7 mouse cellular contexts compared by ENCODE assay signal in the genomic region with DNA sequence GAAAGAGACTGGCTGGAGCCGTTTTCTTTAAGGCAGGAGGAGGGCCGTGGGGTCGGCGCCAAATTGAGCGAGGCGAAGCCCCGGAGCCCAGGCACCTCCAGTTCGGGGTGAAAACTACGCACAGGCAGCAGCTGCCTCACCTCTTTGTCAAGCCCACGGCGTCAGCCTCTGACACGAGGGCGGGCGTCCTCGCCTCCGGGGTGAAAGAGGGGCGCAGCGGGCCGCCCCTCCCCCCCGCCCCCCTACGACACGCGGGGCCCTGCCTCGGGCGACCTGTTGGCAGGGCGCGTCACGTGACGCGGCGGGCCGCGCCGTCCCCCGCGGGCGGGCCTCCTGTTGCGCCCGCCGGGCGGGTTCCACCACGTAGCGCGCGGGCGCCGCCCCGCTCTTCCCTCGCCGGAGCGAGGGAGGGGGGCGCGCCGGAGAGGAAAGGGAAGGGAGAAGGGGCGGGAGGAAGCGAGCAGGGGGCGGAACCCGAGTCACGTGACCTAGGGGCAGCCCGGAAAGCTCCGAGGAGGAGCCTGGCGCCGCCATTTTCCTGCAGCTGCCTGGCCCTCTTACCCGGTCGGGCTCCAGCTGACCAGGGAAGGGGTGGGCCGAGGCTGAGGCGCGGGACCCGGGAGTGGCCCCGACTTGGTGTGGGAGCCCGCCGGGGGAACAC. TPM values are rescaled to one million over a fixed set of nuclear protein-coding genes. Genes with fewer than 3 reads are reported as not detected.
DNase-seq lines count a peak whose midpoint lies in the region; ATAC-seq lines count a peak whose summit lies in the region.

A gene (plus strand): TSS at position 482 of the 661 bp plus-strand sequence.

- H3K9ac ChIP-seq in intestine, embryonic 15.5 days = peak within 1 kb of the TSS; percentile 99

- intact Hi-C loops in gastrocnemius, postnatal 36 days (cut with DNase I) = loop anchor here (5.0 kb wide), 2 partner anchors 73 to 103 kb away; no protein-coding TSS in a partner anchor
- intact Hi-C loops in left cerebral cortex, postnatal 25 days (cut with DNase I) = loop anchor here (2.0 to 5.0 kb wide), 3 partner anchors 61 to 313 kb away; a partner anchor contains a TSS

- H3K27ac ChIP-seq in intestine, embryonic 15.5 days = peak within 1 kb of the TSS; percentile 99
- H3K27ac ChIP-seq in midbrain, embryonic 10.5 days (replicated peaks) = peak within 1 kb of the TSS; percentile 99

- peak within 1 kb of the TSS; percentile 85 for H3K4me3 ChIP-seq in intestine, embryonic 15.5 days (replicated peaks)
- H3K4me3 ChIP-seq in midbrain, embryonic 10.5 days = peak within 1 kb of the TSS; percentile 98

- H3K4me1 ChIP-seq in intestine, embryonic 15.5 days (replicated peaks) = peaks cover 2% of the 10 kb centered on the region; the same call in 1 of the 2 replicates
- H3K4me1 ChIP-seq in midbrain, embryonic 10.5 days = peaks cover 22% of the 10 kb centered on the region

- peak; percentile 95 for ATAC-seq in intestine, embryonic 15.5 days

- DNase-seq in adrenal gland, adult 18-20 months (ENCODE audit: low spot score in 2 of 2) = peak; percentile 97
- peak; percentile 98 for DNase-seq in embryo, embryonic 11 days
- peak; percentile 97 to 98 for DNase-seq in gastrocnemius, postnatal 36 days
- peak; percentile 95 to 98 for DNase-seq in left cerebral cortex, postnatal 25 days (ENCODE audit: low spot score in 2 of 2)
- DNase-seq in midbrain, embryonic 10.5 days (ENCODE audit: low spot score) = peak; percentile 98
- DNase-seq in right cerebral cortex, postnatal 4 days = peak; percentile 95

- no peaks in the 10 kb centered on the region for H3K36me3 ChIP-seq in intestine, embryonic 15.5 days
- H3K36me3 ChIP-seq in midbrain, embryonic 10.5 days = no peaks in the 10 kb centered on the region

- no peaks in the 10 kb centered on the region for H3K9me3 ChIP-seq in intestine, embryonic 15.5 days
- no peaks in the 10 kb centered on the region for H3K9me3 ChIP-seq in midbrain, embryonic 10.5 days (replicated peaks)

- no peaks in the 10 kb centered on the region for H3K27me3 ChIP-seq in intestine, embryonic 15.5 days (replicated peaks)
- H3K27me3 ChIP-seq in midbrain, embryonic 10.5 days (ENCODE audit: low read depth, poor library complexity, severe bottlenecking) = no peaks in the 10 kb centered on the region

- peak within 1 kb of the TSS; percentile 65 for H3K4me2 ChIP-seq in intestine, embryonic 15.5 days (replicated peaks)

- WGBS in intestine, embryonic 15.5 days = under 1% methylated on average over 63 of the region's 72 CpGs
- WGBS in midbrain, embryonic 10.5 days = 0% methylated on average over 52 of the region's 72 CpGs

RNA-seq across cellular contexts. Expression of the gene that starts here (rescaled TPM):
- total RNA-seq in adrenal gland, adult 18-20 months (2021) = 100 to 1,000 TPM; 134 to 172 TPM
- total RNA-seq in gastrocnemius, postnatal 36 days (2021) = 10 to 100 TPM; 87.8 to 90.7 TPM
- 30.8 and 33.3 TPM in 2 replicates for polyA plus RNA-seq in intestine, embryonic 15.5 days (2015; fragmentation: Nextera tagmentation; extraction: Ambion mirVana)
- 100 to 1,000 TPM; 134 to 143 TPM for total RNA-seq in left cerebral cortex, postnatal 25 days (2021)
- 23.5 and 28.1 TPM in 2 replicates for polyA plus RNA-seq in midbrain, embryonic 10.5 days (2016; fragmentation: Nextera tagmentation; extraction: Ambion mirVana)

Comparison
In these comparisons a context has a peak if more than half of its experiments do, and no peak if none do; other contexts are left out.
1. Peak in every context shown above with its lines: DNase-seq, ATAC-seq, H3K4me3 ChIP-seq and H3K27ac ChIP-seq.